Mouse (Mus musculus) regulatory T cell (primary cell): ENCODE results near the gene Gm4847.

Source experiments
- in situ Hi-C: fragments of 300-600 bp; cut with MboI, MseI; formaldehyde crosslinking; loops from one replicate; pipeline ENCODE4 v1.15.1; 2025; ENCODE audit warnings: high pct_unique_total_duplicates

Gm4847 gene

DNA sequence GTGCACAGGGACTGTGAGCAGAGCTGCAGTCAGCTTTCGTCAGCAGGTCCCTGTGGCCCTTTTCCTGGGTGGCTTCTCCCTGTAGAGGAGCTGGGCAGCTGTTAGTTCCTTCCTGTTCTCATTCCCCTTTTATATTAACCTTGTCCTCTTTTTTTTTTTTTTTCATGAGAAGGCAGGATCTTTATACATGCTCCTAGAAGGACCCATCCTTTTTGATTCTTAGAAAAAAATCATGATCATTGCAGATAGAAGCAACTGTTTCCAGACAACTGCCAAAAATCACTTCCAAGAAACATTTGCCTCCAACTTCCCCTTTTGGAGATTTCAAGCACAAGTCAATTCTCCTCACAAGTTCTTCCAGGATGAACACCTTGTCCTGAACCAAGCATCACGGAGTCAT is at the start of gene Gm4847:
Gm4847 (minus strand) TSS at position 101 of the 400 bp plus-strand sequence.
- in situ Hi-C loops, result loop anchor here (10.0 kb wide), 1 partner anchor 147 kb away; no protein-coding TSS in a partner anchor

GRCm38 (mm10) chr1:166681745-166682144 is 34.3 kb upstream of the Gm4847 start, which contains the start of gene Fmo9:
TSS of gene Fmo9 (minus strand) at chr1:166681845.
- in situ Hi-C loops, result no loop called here

GRCm38 (mm10) chr1:166669264-166669663 is 21.8 kb upstream of the Gm4847 start:
- in situ Hi-C loops, result no loop called here

DNA sequence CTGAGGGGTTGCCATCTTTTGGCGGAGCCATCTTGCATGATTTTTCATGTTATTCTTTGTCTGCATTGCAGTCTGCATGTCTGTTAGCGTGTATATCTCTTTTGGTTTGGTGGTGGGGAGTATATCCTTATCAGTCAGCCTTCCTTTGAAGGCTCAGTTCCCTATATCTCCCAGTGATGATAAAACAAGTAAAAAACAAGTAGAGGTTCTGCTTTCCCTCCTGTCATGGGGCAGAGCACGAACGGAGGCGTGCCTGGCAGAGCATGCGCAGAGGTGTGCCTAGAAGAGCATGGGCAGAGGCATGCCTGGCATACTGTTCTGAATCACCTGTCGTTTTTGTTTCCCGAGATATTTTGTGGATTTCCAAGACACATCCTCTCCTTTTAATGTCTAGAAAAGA is 13.3 kb upstream of the Gm4847 start:
- in situ Hi-C loops, result no loop called here
